Mouse (Mus musculus): ENCODE data around the gene Zfp383.

GRCm38 (mm10) chr7:29921439-29922093, 13.5 kb downstream of the Zfp383 start:
- TF ChIP-seq CTCF (IDR thresholded peaks at IDR 0.05; ENCODE audit: low read depth, low read length) (no peak), POLR2AphosphoS5 (IDR thresholded peaks at IDR 0.05; ENCODE audit: insufficient replicate concordance, low read depth, low read length) (no peak)

Measured in G1E (cell line).